In the genomic region with DNA sequence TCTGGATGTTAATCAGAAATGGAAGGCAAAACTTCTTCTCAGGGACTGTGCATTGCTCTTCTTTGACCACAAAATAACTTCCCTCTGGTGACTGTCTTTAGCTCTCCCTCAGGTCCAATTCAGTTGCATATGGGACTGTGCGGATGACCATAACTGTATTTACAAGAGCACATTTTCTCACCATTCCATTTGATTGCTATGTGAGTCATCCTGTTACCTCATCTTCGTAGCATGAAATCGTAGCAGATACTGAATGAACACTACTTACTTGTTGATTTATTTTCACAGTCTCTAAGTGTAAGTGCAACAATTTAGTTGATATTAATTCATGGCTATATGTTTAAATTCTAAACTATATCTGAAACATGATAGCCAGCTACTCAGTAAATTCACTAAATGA, we compare ENCODE assay signal across 15 mouse cellular contexts.
"Had no signal": no experiment of that assay in that cellular context is flagged by ENCODE, and none has a peak within 500 bp of the region (broad histone marks: within the 10 kb centered on the region; RNA-seq: fewer than 3 reads in every experiment).

No protein-coding gene starts in this region.

- H3K27me3 ChIP-seq: neural tube, embryonic 12.5 days; neural tube, embryonic 13.5 days; neural tube, embryonic 15.5 days; stomach, embryonic 15.5 days had no signal

- H3K4me3 ChIP-seq: neural tube, embryonic 12.5 days; neural tube, embryonic 13.5 days; neural tube, embryonic 15.5 days; stomach, embryonic 15.5 days had no signal

- H3K4me2 ChIP-seq: neural tube, embryonic 12.5 days; neural tube, embryonic 13.5 days; neural tube, embryonic 15.5 days; stomach, embryonic 15.5 days had no signal

- DNase-seq: retina, postnatal 1 day; right cerebral cortex, adult 18-20 months; right cerebral cortex, postnatal 25 days; right cerebral cortex, postnatal 4 days; spleen, adult 18-20 months; thymus, adult 18-20 months; thymus, adult 2 months; thymus, postnatal 14 days; thymus, postnatal 25 days; thymus, postnatal 36 days; thymus, postnatal 4 days had no signal

- H3K36me3 ChIP-seq: neural tube, embryonic 12.5 days; neural tube, embryonic 13.5 days; neural tube, embryonic 15.5 days; stomach, embryonic 15.5 days had no signal
